Mouse (Mus musculus): ENCODE data around the gene Gm20388.

- TF ChIP-seq CTCF (IDR thresholded peaks at IDR 0.05; ENCODE audit: low read depth) (no peak), EP300 (IDR thresholded peaks at IDR 0.05; ENCODE audit: low read depth) (no peak)
Observed at GRCm38 (mm10) chr8:124321227-124321840, 4410.7 kb downstream of the Gm20388 start.
